Mouse (Mus musculus) embryonic fibroblast, embryonic 13.5 days (primary cell): ENCODE data around the gene Susd1.

Experiments
- CTCF ChIP-seq: IDR thresholded peaks from 2 replicates; pipeline ENCODE4 v1.5.1; 2011; ENCODE audit warnings: mild to moderate bottlenecking, control low read depth, low read length, moderate library complexity, borderline replicate concordance; ENCODE audit not compliant: insufficient read depth
- POLR2A ChIP-seq: IDR thresholded peaks from 2 replicates; pipeline ENCODE4 v1.6.1; 2011; ENCODE audit warnings: low read depth, mild to moderate bottlenecking, control low read depth, low read length, moderate library complexity

- TF ChIP-seq CTCF, result no peak
- TF ChIP-seq POLR2A, result no peak
Observed at GRCm38 (mm10) chr4:59426429-59426828, 12.0 kb downstream of the Susd1 start.
